Mouse (Mus musculus) cerebellum, adult 2 months (tissue): ENCODE results near the gene Mgam. TPM values are rescaled to one million over a fixed set of nuclear protein-coding genes. Genes with fewer than 3 reads are reported as not detected.

Source experiments
- DNase-seq, 2 experiments: peaks; one replicate each; pipeline ENCODE4 v3.0.0; 2021
- H3K27ac ChIP-seq: fragments of 200-500 bp; 2 replicates; pipeline ENCODE4 v1.5.1; 2012; ENCODE audit warnings: low read length, control low read depth, inconsistent platforms; ENCODE audit not compliant: insufficient read depth
- H3K27me3 ChIP-seq: fragments of 200-500 bp; 2 replicates; pipeline ENCODE4 v1.6.1; 2012; ENCODE audit warnings: inconsistent platforms, mild to moderate bottlenecking, low read length, moderate library complexity; ENCODE audit not compliant: control insufficient read depth, insufficient read depth
- H3K4me1 ChIP-seq: fragments of 200-500 bp; 2 replicates; pipeline ENCODE4 v1.6.1; 2011; ENCODE audit warnings: low read length; ENCODE audit not compliant: control insufficient read depth, insufficient read depth
- H3K4me3 ChIP-seq: fragments of 200-500 bp; replicated peaks from 2 replicates; pipeline ENCODE3; 2011; ENCODE audit warnings: mild to moderate bottlenecking, low read depth, low read length, control low read depth; ENCODE audit not compliant: insufficient read depth
- CTCF ChIP-seq: fragments of 200-500 bp; IDR thresholded peaks from 2 replicates; pipeline ENCODE4 v1.5.1; 2011; ENCODE audit warnings: low read depth, mild to moderate bottlenecking, control low read depth, low read length, moderate library complexity, borderline replicate concordance; ENCODE audit not compliant: insufficient read depth
- POLR2A ChIP-seq: fragments of 200-500 bp; IDR thresholded peaks from 2 replicates; pipeline ENCODE4 v1.6.1; 2011; ENCODE audit warnings: low read length, control low read depth, borderline replicate concordance; ENCODE audit not compliant: insufficient read depth
- WGBS: fragments of 180-500 bp; shearing (Covaris S2); methylation state at CpG from one replicate; pipeline ENCODE4 v1.1.7; 2018; 5-methylcytosine and 5-hydroxymethylcytosine counted together
- polyA plus RNA-seq: library from polyadenylated mRNA; depleted of rRNA; stranded (reverse); fragments of >200 nt; gene quantifications from 2 replicates; pipeline ENCODE4 v1.2.3, GENCODE M21; 2012

The Mgam gene
- polyA plus RNA-seq, 1 experiment: 0.08 TPM

GRCm38 (mm10) chr6:40613260-40613852 lies 15.3 kb upstream of the Mgam start, which contains the start of gene Tas2r138:
Tas2r138 (minus strand) TSS chr6:40613310.
- WGBS: 84% methylated on average over 4 of the region's 4 CpGs
- no peak for TF ChIP-seq POLR2A
- TF ChIP-seq CTCF: no peak
- Histone ChIP-seq H3K27ac (no peak within 1 kb of the TSS), H3K4me3 (no peak within 1 kb of the TSS), H3K27me3 (no peaks in the 10 kb centered on the region), H3K4me1 (no peaks in the 10 kb centered on the region)
- no peak for DNase-seq

GRCm38 (mm10) chr6:40617965-40618364 lies 10.7 kb upstream of the Mgam start:
- H3K4me1 ChIP-seq: no peaks in the 10 kb centered on the region
- H3K27ac ChIP-seq: no peak overlapping the region
- peak; percentile 28 to 49 for DNase-seq
- 10% methylated on average over 2 of the region's 2 CpGs for WGBS
- no peak overlapping the region for H3K4me3 ChIP-seq
- TF ChIP-seq CTCF (peak; percentile 62; the same call in 1 of the 2 replicates), POLR2A (no peak)
- H3K27me3 ChIP-seq: no peaks in the 10 kb centered on the region

- no peak for DNase-seq
- WGBS: 50% methylated on average over 1 of the region's 1 CpGs
- Histone ChIP-seq H3K27me3 (no peaks in the 10 kb centered on the region), H3K4me1 (no peaks in the 10 kb centered on the region), H3K4me3 (no peak overlapping the region), H3K27ac (no peak overlapping the region)
- no peak for TF ChIP-seq CTCF
- no peak for TF ChIP-seq POLR2A
Measured at GRCm38 (mm10) chr6:40626111-40626510, 2.5 kb upstream of the Mgam start.

GRCm38 (mm10) chr6:40634640-40635071 lies 6.0 kb downstream of the Mgam start:
- DNase-seq: no peak
- no peaks in the 10 kb centered on the region for H3K4me1 ChIP-seq
- 84% methylated on average over 1 of the region's 1 CpGs for WGBS
- no peak overlapping the region for H3K4me3 ChIP-seq
- no peak overlapping the region for H3K27ac ChIP-seq
- no peaks in the 10 kb centered on the region for H3K27me3 ChIP-seq
- TF ChIP-seq POLR2A (no peak), CTCF (no peak)

GRCm38 (mm10) chr6:40635559-40635958 lies 6.9 kb downstream of the Mgam start:
- H3K27ac ChIP-seq: no peak overlapping the region
- no peak for TF ChIP-seq CTCF
- TF ChIP-seq POLR2A: no peak
- H3K27me3 ChIP-seq: no peaks in the 10 kb centered on the region
- no peak overlapping the region for H3K4me3 ChIP-seq
- no peaks in the 10 kb centered on the region for H3K4me1 ChIP-seq
- no peak for DNase-seq
- 81% methylated on average over 6 of the region's 6 CpGs for WGBS

GRCm38 (mm10) chr6:40637755-40638154 lies 9.1 kb downstream of the Mgam start:
- 85% methylated on average over 5 of the region's 5 CpGs for WGBS
- DNase-seq: no peak
- Histone ChIP-seq H3K4me1 (no peaks in the 10 kb centered on the region), H3K4me3 (no peak overlapping the region), H3K27me3 (no peaks in the 10 kb centered on the region), H3K27ac (no peak overlapping the region)
- TF ChIP-seq CTCF (no peak), POLR2A (no peak)

GRCm38 (mm10) chr6:40640710-40641538 lies 12.3 kb downstream of the Mgam start:
- TF ChIP-seq CTCF: no peak
- TF ChIP-seq POLR2A: no peak
- 91% methylated on average over 8 of the region's 8 CpGs for WGBS
- DNase-seq: no peak

GRCm38 (mm10) chr6:40645701-40646100 lies 17.1 kb downstream of the Mgam start:
- DNase-seq: no peak
- 68% methylated on average over 8 of the region's 8 CpGs for WGBS
- no peaks in the 10 kb centered on the region for H3K27me3 ChIP-seq
- no peak overlapping the region for H3K4me3 ChIP-seq
- no peaks in the 10 kb centered on the region for H3K4me1 ChIP-seq
- no peak overlapping the region for H3K27ac ChIP-seq
- TF ChIP-seq CTCF (no peak), POLR2A (no peak)

More at GRCm38 (mm10) chr6:40640710-40641538, 12.3 kb downstream of the Mgam start:
- no peak overlapping the region for H3K27ac ChIP-seq
- H3K4me1 ChIP-seq: no peaks in the 10 kb centered on the region
- no peak overlapping the region for H3K4me3 ChIP-seq
- H3K27me3 ChIP-seq: no peaks in the 10 kb centered on the region

GRCm38 (mm10) chr6:40650953-40651352 lies 22.3 kb downstream of the Mgam start:
- no peak for TF ChIP-seq POLR2A
- WGBS: 85% methylated on average over 1 of the region's 1 CpGs
- no peaks in the 10 kb centered on the region for H3K27me3 ChIP-seq
- H3K4me1 ChIP-seq: no peaks in the 10 kb centered on the region
- DNase-seq: no peak
- H3K4me3 ChIP-seq: no peak overlapping the region
- H3K27ac ChIP-seq: no peak overlapping the region
